Mouse (Mus musculus) mouse trophoblast stem cell (cell line): Measurements from ENCODE around the gene Spon1.

Experiments used
- in situ Hi-C, 2 experiments: fragments of 300-500 bp; cut with MseI, MboI; formaldehyde crosslinking; loops; 2 replicates in 1 of 2; 3 replicates in 1 of 2; pipeline ENCODE4 v1.15.1; 2025

The Spon1 gene

GRCm38 (mm10) chr7:114058166-114058565, 292.4 kb downstream of the Spon1 start:
- in situ Hi-C loops = no loop called here

GRCm38 (mm10) chr7:114058927-114059441, 293.2 kb downstream of the Spon1 start:
- in situ Hi-C loops = no loop called here

GRCm38 (mm10) chr7:114060445-114060844, 294.6 kb downstream of the Spon1 start:
- in situ Hi-C loops = loop anchor here (10.0 kb wide), 1 partner anchor 134 kb away; no protein-coding TSS in a partner anchor

- in situ Hi-C loops = loop anchor here (10.0 kb wide), 1 partner anchor 132 kb away; no protein-coding TSS in a partner anchor
These were observed 296.7 kb downstream of the Spon1 start for GRCm38 (mm10) chr7:114062451-114062850.

GRCm38 (mm10) chr7:114063534-114063933, 297.7 kb downstream of the Spon1 start:
- in situ Hi-C loops = loop anchor here (10.0 kb wide), 1 partner anchor 131 kb away; no protein-coding TSS in a partner anchor

GRCm38 (mm10) chr7:114063966-114064365, 298.2 kb downstream of the Spon1 start:
- in situ Hi-C loops = loop anchor here (10.0 kb wide), 1 partner anchor 131 kb away; no protein-coding TSS in a partner anchor

GRCm38 (mm10) chr7:114065407-114066185, 299.8 kb downstream of the Spon1 start:
- in situ Hi-C loops = loop anchor here (10.0 kb wide), 1 partner anchor 129 kb away; no protein-coding TSS in a partner anchor

GRCm38 (mm10) chr7:114066529-114067178, 300.9 kb downstream of the Spon1 start:
- in situ Hi-C loops = loop anchor here (10.0 kb wide), 1 partner anchor 128 kb away; no protein-coding TSS in a partner anchor

GRCm38 (mm10) chr7:114068956-114069533, 303.2 kb downstream of the Spon1 start:
- in situ Hi-C loops = loop anchor here (10.0 kb wide), 1 partner anchor 126 kb away; no protein-coding TSS in a partner anchor

- in situ Hi-C loops = loop anchor here (10.0 kb wide), 1 partner anchor 125 kb away; no protein-coding TSS in a partner anchor
These were observed 304.1 kb downstream of the Spon1 start for GRCm38 (mm10) chr7:114069726-114070457.

GRCm38 (mm10) chr7:114070458-114070840, 304.7 kb downstream of the Spon1 start:
- in situ Hi-C loops = no loop called here

- in situ Hi-C loops = no loop called here
These were observed 305.6 kb downstream of the Spon1 start for GRCm38 (mm10) chr7:114071395-114071794.

- in situ Hi-C loops = no loop called here
These were observed 306.2 kb downstream of the Spon1 start for GRCm38 (mm10) chr7:114071851-114072616.

GRCm38 (mm10) chr7:114074133-114074532, 308.3 kb downstream of the Spon1 start:
- in situ Hi-C loops = no loop called here

GRCm38 (mm10) chr7:114074595-114074994, 308.8 kb downstream of the Spon1 start:
- in situ Hi-C loops = no loop called here

- in situ Hi-C loops = no loop called here
These were observed 313.5 kb downstream of the Spon1 start for GRCm38 (mm10) chr7:114079343-114079742.

- in situ Hi-C loops = no loop called here
These were observed 314.5 kb downstream of the Spon1 start for GRCm38 (mm10) chr7:114080250-114080649.

GRCm38 (mm10) chr7:114081633-114082420, 316.0 kb downstream of the Spon1 start:
- in situ Hi-C loops = no loop called here

GRCm38 (mm10) chr7:114083088-114083487, 317.3 kb downstream of the Spon1 start:
- in situ Hi-C loops = no loop called here

GRCm38 (mm10) chr7:114083760-114084159, 318.0 kb downstream of the Spon1 start:
- in situ Hi-C loops = no loop called here
